Comparison of ENCODE assay signal across 9 mouse cellular contexts in genomic region chr11:62636840-62637221, GRCm38 (mm10). TPM values are rescaled to one million over a fixed set of nuclear protein-coding genes. Genes with fewer than 3 reads are reported as not detected.
DNase-seq lines count a peak whose midpoint lies in the region; ATAC-seq and TF ChIP-seq lines count a peak whose summit lies in the region.
"Had no signal": no experiment of that assay in that cellular context is flagged by ENCODE, and none has a peak within 500 bp of the region (broad histone marks: within the 10 kb centered on the region; RNA-seq: fewer than 3 reads in every experiment).

No protein-coding gene starts in this region.

- H3K4me1 ChIP-seq in heart, embryonic 10.5 days = peaks cover 74% of the 10 kb centered on the region
- peaks cover 10% of the 10 kb centered on the region for H3K4me1 ChIP-seq in stomach, postnatal 0 days (replicated peaks; ENCODE audit: control insufficient read depth, insufficient read depth)
- H3K4me1 ChIP-seq in forebrain, embryonic 16.5 days (replicated peaks; ENCODE audit: control insufficient read depth, insufficient read depth, low read length) = 0 out of 2 replicates have a peak, but pooled peaks cover 2% of the 10 kb centered on the region
- 0 out of 2 replicates have a peak, but pooled peaks cover 3% of the 10 kb centered on the region for H3K4me1 ChIP-seq in midbrain, postnatal 0 days (ENCODE audit: insufficient read depth, low read length)

- H3K27me3 ChIP-seq in heart, embryonic 10.5 days (ENCODE audit: insufficient read depth, poor library complexity, severe bottlenecking) = no peaks in the 10 kb centered on the region
- no peaks in the 10 kb centered on the region for H3K27me3 ChIP-seq in stomach, postnatal 0 days (ENCODE audit: control insufficient read depth, insufficient read depth, low read length)
- H3K27me3 ChIP-seq in forebrain, embryonic 16.5 days (replicated peaks; ENCODE audit: control insufficient read depth, insufficient read depth, low read length) = no peaks in the 10 kb centered on the region
- no peaks in the 10 kb centered on the region for H3K27me3 ChIP-seq in midbrain, postnatal 0 days (ENCODE audit: insufficient read depth, low read length)
- H3K27me3 ChIP-seq: liver, embryonic 13.5 days had no signal

- DNase-seq in left cerebral cortex, adult 11 months (ENCODE audit: low spot score) = peak; percentile 59
- no peak for DNase-seq in left cerebral cortex, postnatal 4 days
- DNase-seq in heart, embryonic 10.5 days (ENCODE audit: low spot score) = no peak
- DNase-seq in left cerebral cortex, adult 18-20 months (ENCODE audit: low spot score in 2 of 2) = peak; percentile 63 to 73
- DNase-seq in stomach, postnatal 0 days (ENCODE audit: low spot score) = peak; percentile 17
- no peak for DNase-seq in midbrain, postnatal 0 days (ENCODE audit: low spot score)
- DNase-seq: liver, embryonic 13.5 days had no signal

- ATAC-seq in stomach, postnatal 0 days (ENCODE audit: low FRiP score, low TSS enrichment) = peak; percentile 21; the same call in 1 of the 2 replicates
- no peak for ATAC-seq in forebrain, embryonic 16.5 days
- no peak for ATAC-seq in midbrain, postnatal 0 days (ENCODE audit: low FRiP score)
- ATAC-seq: inflammation-experienced regulatory T-cells, adult 6 months had no signal

- H3K27ac ChIP-seq in heart, embryonic 10.5 days = peak overlapping the region; percentile 81
- H3K27ac ChIP-seq in stomach, postnatal 0 days (replicated peaks) = peak overlapping the region; percentile 45
- H3K27ac ChIP-seq in forebrain, embryonic 16.5 days (ENCODE audit: low read length) = no peak overlapping the region
- no peak overlapping the region for H3K27ac ChIP-seq in midbrain, postnatal 0 days (ENCODE audit: low read depth, low read length)
- H3K27ac ChIP-seq: liver, embryonic 13.5 days had no signal

- H3K4me2 ChIP-seq in stomach, postnatal 0 days (replicated peaks; ENCODE audit: low read depth) = no peak overlapping the region
- H3K4me2 ChIP-seq in forebrain, embryonic 16.5 days (ENCODE audit: low read length) = no peak overlapping the region
- H3K4me2 ChIP-seq in midbrain, postnatal 0 days (ENCODE audit: low read depth, low read length, poor library complexity, severe bottlenecking) = no peak overlapping the region
- H3K4me2 ChIP-seq: liver, embryonic 13.5 days had no signal

- intact Hi-C loops in left cerebral cortex, postnatal 4 days (cut with DNase I) = no loop called here

- H3K4me3 ChIP-seq in heart, embryonic 10.5 days = no peak overlapping the region
- H3K4me3 ChIP-seq in stomach, postnatal 0 days (ENCODE audit: low read depth, low read length) = no peak overlapping the region
- H3K4me3 ChIP-seq in forebrain, embryonic 16.5 days (replicated peaks; ENCODE audit: low read length) = no peak overlapping the region
- H3K4me3 ChIP-seq in midbrain, postnatal 0 days (ENCODE audit: low read depth, low read length) = no peak overlapping the region
- H3K4me3 ChIP-seq: liver, embryonic 13.5 days had no signal

- H3K9me3 ChIP-seq in heart, embryonic 10.5 days = no peaks in the 10 kb centered on the region
- no peaks in the 10 kb centered on the region for H3K9me3 ChIP-seq in stomach, postnatal 0 days (ENCODE audit: control insufficient read depth, low read length)
- no peaks in the 10 kb centered on the region for H3K9me3 ChIP-seq in forebrain, embryonic 16.5 days (ENCODE audit: control insufficient read depth, low read length)
- no peaks in the 10 kb centered on the region for H3K9me3 ChIP-seq in midbrain, postnatal 0 days (ENCODE audit: low read length)
- H3K9me3 ChIP-seq: liver, embryonic 13.5 days had no signal

- no peak for TF ChIP-seq EP300 in stomach, postnatal 0 days (optimal IDR thresholded peaks at IDR 0.05)

- 61% methylated on average over 3 of the region's 3 CpGs for WGBS in heart, embryonic 10.5 days
- WGBS in stomach, postnatal 0 days = 72% methylated on average over 3 of the region's 3 CpGs
- 83% methylated on average over 3 of the region's 3 CpGs for WGBS in forebrain, embryonic 16.5 days
- 87% methylated on average over 3 of the region's 3 CpGs for WGBS in midbrain, postnatal 0 days

- H3K9ac ChIP-seq in stomach, postnatal 0 days (ENCODE audit: low read length) = 0 out of 2 replicates have a peak overlapping the region, but pooled peaks have one; percentile 13
- no peak overlapping the region for H3K9ac ChIP-seq in forebrain, embryonic 16.5 days (replicated peaks; ENCODE audit: low read depth, low read length)
- no peak overlapping the region for H3K9ac ChIP-seq in midbrain, postnatal 0 days (replicated peaks; ENCODE audit: low read length, poor library complexity, severe bottlenecking)
- H3K9ac ChIP-seq: liver, embryonic 13.5 days had no signal

- peaks cover 8% of the 10 kb centered on the region for H3K36me3 ChIP-seq in heart, embryonic 10.5 days
- no peaks in the 10 kb centered on the region for H3K36me3 ChIP-seq in stomach, postnatal 0 days (ENCODE audit: control insufficient read depth, insufficient read depth, low read length)
- no peaks in the 10 kb centered on the region for H3K36me3 ChIP-seq in forebrain, embryonic 16.5 days (ENCODE audit: control insufficient read depth, insufficient read depth)
- no peaks in the 10 kb centered on the region for H3K36me3 ChIP-seq in midbrain, postnatal 0 days (ENCODE audit: insufficient read depth, low read length)
- H3K36me3 ChIP-seq: liver, embryonic 13.5 days had no signal

- no peak for TF ChIP-seq CTCF in stomach, postnatal 0 days (IDR thresholded peaks at IDR 0.05; ENCODE audit: low read depth)
- no peak for TF ChIP-seq CTCF in midbrain, postnatal 0 days (IDR thresholded peaks at IDR 0.05)

RNA-seq across cellular contexts. Expression of gene Lrrc75a, which starts 11.5 kb away (rescaled TPM):
- total RNA-seq in left cerebral cortex, postnatal 4 days (2021) = 10 to 100 TPM; 14.4 to 16.7 TPM
- polyA plus RNA-seq in heart, embryonic 10.5 days (2016; fragmentation: Nextera tagmentation; extraction: Ambion mirVana) = 14.9 and 17.2 TPM in 2 replicates
- total RNA-seq in left cerebral cortex, adult 18-20 months (2021) = 10 to 100 TPM; 24.2 to 28.0 TPM
- polyA plus RNA-seq in stomach, postnatal 0 days (2015; fragmentation: Nextera tagmentation; extraction: Ambion mirVana) = 7.3 and 8.4 TPM in 2 replicates
- polyA plus RNA-seq in forebrain, embryonic 16.5 days (2015; fragmentation: Nextera tagmentation; extraction: Ambion mirVana) = 9.7 and 10.6 TPM in 2 replicates
- 23.3 and 25.9 TPM in 2 replicates for total RNA-seq in midbrain, postnatal 0 days (2014; rRNA removed)
- 6.9 and 7.4 TPM in 2 replicates for polyA plus RNA-seq in midbrain, postnatal 0 days (2015; fragmentation: Nextera tagmentation; extraction: Ambion mirVana)

RNA-seq across cellular contexts. Expression of gene Mmgt2, which starts 11.6 kb away (rescaled TPM):
- 10 to 100 TPM; 18.1 to 19.6 TPM for total RNA-seq in left cerebral cortex, postnatal 4 days (2021)
- 40.5 and 49.6 TPM in 2 replicates for polyA plus RNA-seq in heart, embryonic 10.5 days (2016; fragmentation: Nextera tagmentation; extraction: Ambion mirVana)
- 10 to 100 TPM; 23.7 to 24.0 TPM for total RNA-seq in left cerebral cortex, adult 18-20 months (2021)
- 30.2 and 35.9 TPM in 2 replicates for polyA plus RNA-seq in stomach, postnatal 0 days (2015; fragmentation: Nextera tagmentation; extraction: Ambion mirVana)
- polyA plus RNA-seq in forebrain, embryonic 16.5 days (2015; fragmentation: Nextera tagmentation; extraction: Ambion mirVana) = 28.5 and 29.2 TPM in 2 replicates
- total RNA-seq in midbrain, postnatal 0 days (2014; rRNA removed) = 24.0 and 58.3 TPM in 2 replicates
- 22.7 and 23.4 TPM in 2 replicates for polyA plus RNA-seq in midbrain, postnatal 0 days (2015; fragmentation: Nextera tagmentation; extraction: Ambion mirVana)

Comparison
In these comparisons a context has a peak if more than half of its experiments do, and no peak if none do; other contexts are left out.
1. DNase-seq: peak in left cerebral cortex, adult 11 months (single experiment), left cerebral cortex, adult 18-20 months (2 of 2) and stomach, postnatal 0 days (single experiment); none in left cerebral cortex, postnatal 4 days (single experiment), heart, embryonic 10.5 days (single experiment) and midbrain, postnatal 0 days (single experiment).
2. H3K27ac ChIP-seq: peak in heart, embryonic 10.5 days (single experiment) and stomach, postnatal 0 days (single experiment); none in forebrain, embryonic 16.5 days (single experiment) and midbrain, postnatal 0 days (single experiment).